Mouse (Mus musculus): ENCODE data around the gene Rbms3.

DNA sequence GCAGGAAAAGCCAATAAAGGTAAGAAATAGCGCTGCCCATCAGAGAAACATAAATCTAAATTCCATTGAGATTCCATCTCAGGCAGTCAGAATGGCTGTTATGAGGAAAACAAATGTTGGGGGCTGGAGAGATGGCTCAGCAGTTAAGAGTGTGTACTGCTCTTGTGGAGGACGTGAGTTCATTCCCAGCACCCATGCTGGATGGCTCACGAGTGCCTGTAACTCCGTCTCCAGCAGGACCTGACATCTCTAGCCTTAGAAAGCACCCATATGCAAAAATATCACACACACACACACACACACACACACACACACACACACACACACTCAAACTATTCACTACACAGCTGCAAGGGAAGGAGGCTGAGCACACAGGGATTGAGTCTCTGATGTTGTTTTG is 1083.6 kb downstream of the Rbms3 start:
- TF ChIP-seq CTCF (conservative IDR thresholded peaks at IDR 0.05; ENCODE audit: insufficient read depth, insufficient read length, low read depth, low read length) (no peak), POLR2A (IDR thresholded peaks at IDR 0.05; ENCODE audit: low read depth, low read length) (no peak)
